Mouse (Mus musculus) CH12F3 (cell line): ENCODE data around the gene Gata2.

Experiments used
- in situ Hi-C: fragments of 300-500 bp; cut with MboI; formaldehyde crosslinking; loops from 2 replicates; pipeline ENCODE4 v1.14.3; 2020; ENCODE audit warnings: low sequenced_read_pairs

Gene Gata2

GRCm38 (mm10) chr6:88255435-88255834 is 61.7 kb downstream of the Gata2 start:
- in situ Hi-C loops, result no loop called here
